Mouse (Mus musculus) stomach, postnatal 0 days (tissue): ENCODE data around the gene Med8. TPM values are rescaled to one million over a fixed set of nuclear protein-coding genes. Genes with fewer than 3 reads are reported as not detected.

Experiments
- ATAC-seq: fragments of 200-750 bp; cut with Nextera tagmentation; 2 replicates; pipeline ENCODE4 v1.8.0; 2017; ENCODE audit not compliant: low FRiP score, low TSS enrichment
- DNase-seq: peaks from one replicate; pipeline ENCODE4 v3.0.0-alpha.2; 2016; ENCODE audit warnings: low spot score
- H3K27ac ChIP-seq: fragments of 300-500 bp; sonication (generic); replicated peaks from 2 replicates; pipeline ENCODE4 v1.5.1; 2014; ENCODE audit warnings: mild to moderate bottlenecking, control low read depth
- H3K27me3 ChIP-seq: fragments of 300-500 bp; sonication (generic); 2 replicates; pipeline ENCODE4 v1.6.1; 2014; ENCODE audit warnings: low read length; ENCODE audit not compliant: control insufficient read depth, insufficient read depth
- H3K36me3 ChIP-seq: fragments of 300-500 bp; sonication (generic); 2 replicates; pipeline ENCODE4 v1.6.1; 2014; ENCODE audit warnings: low read length, mixed read lengths; ENCODE audit not compliant: control insufficient read depth, insufficient read depth
- H3K4me1 ChIP-seq: fragments of 300-500 bp; sonication (generic); replicated peaks from 2 replicates; pipeline ENCODE4 v1.6.1; 2014; ENCODE audit warnings: antibody characterized with exemption; ENCODE audit not compliant: control insufficient read depth, insufficient read depth
- H3K4me2 ChIP-seq: fragments of 300-500 bp; sonication (generic); replicated peaks from 2 replicates; pipeline ENCODE4 v1.6.1; 2014; ENCODE audit warnings: low read depth, mild to moderate bottlenecking, control low read depth, moderate library complexity
- H3K4me3 ChIP-seq: fragments of 300-500 bp; sonication (generic); 2 replicates; pipeline ENCODE4 v1.5.1; 2014; ENCODE audit warnings: low read depth, low read length, control low read depth
- H3K9ac ChIP-seq: fragments of 300-500 bp; sonication (generic); 2 replicates; pipeline ENCODE4 v1.6.1; 2014; ENCODE audit warnings: mild to moderate bottlenecking, low read length, control low read depth, mixed read lengths
- H3K9me3 ChIP-seq: fragments of 300-500 bp; sonication (generic); 2 replicates; pipeline ENCODE4 v1.6.1; 2016; ENCODE audit warnings: low read length; ENCODE audit not compliant: control insufficient read depth
- CTCF ChIP-seq: IDR thresholded peaks from 2 replicates; pipeline ENCODE4 v1.5.1; 2016; ENCODE audit warnings: antibody characterized with exemption, low read depth, mild to moderate bottlenecking, moderate library complexity
- EP300 ChIP-seq: optimal IDR thresholded peaks from 2 replicates; pipeline ENCODE3; 2016; ENCODE audit warnings: antibody characterized with exemption
- WGBS: fragments of 180-500 bp; shearing (Covaris S2); extraction: QIAGEN DNeasy Blood & Tissue Kit; methylation state at CpG from one replicate; pipeline ENCODE4 v1.1.7; 2014; 5-methylcytosine and 5-hydroxymethylcytosine counted together
- polyA plus RNA-seq: library from polyadenylated mRNA; unstranded; fragments of >200 nt; fragmentation: Nextera tagmentation; extraction: Ambion mirVana; gene quantifications from 2 replicates; pipeline ENCODE4 v1.2.1, GENCODE M21; 2015

Gene Med8
- polyA plus RNA-seq, 1 experiment from 2014 or later, result 86.7 TPM

DNA sequence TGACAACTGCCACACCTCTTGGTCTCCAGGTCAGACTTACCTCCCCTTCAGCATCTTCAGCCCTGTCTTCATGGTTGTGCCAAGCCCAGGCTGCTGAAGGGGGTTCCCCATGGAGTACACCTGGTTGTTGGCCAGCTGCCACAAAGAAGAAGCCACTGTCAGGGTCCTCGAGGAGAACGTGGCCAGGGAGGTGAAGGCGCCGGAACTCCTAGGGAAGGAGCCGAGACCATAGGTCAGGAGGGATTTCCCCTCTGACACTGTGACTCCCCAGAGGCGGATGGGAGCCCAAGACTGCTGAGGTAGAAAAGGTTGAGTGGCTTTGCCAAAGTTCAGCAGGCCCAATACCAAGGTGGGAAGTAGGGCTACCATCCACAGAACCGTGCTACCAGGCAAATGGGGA is 25.9 kb upstream of the Med8 start:
- H3K4me2 ChIP-seq, result no peak overlapping the region
- peaks cover 41% of the 10 kb centered on the region for H3K36me3 ChIP-seq
- no peaks in the 10 kb centered on the region for H3K4me1 ChIP-seq
- DNase-seq (no peak), ATAC-seq (no peak)
- no peaks in the 10 kb centered on the region for H3K27me3 ChIP-seq
- no peak for TF ChIP-seq CTCF
- TF ChIP-seq EP300, result no peak
- no peak overlapping the region for H3K4me3 ChIP-seq
- H3K27ac ChIP-seq, result no peak overlapping the region
- WGBS, result 95% methylated on average over 7 of the region's 7 CpGs
- no peak overlapping the region for H3K9ac ChIP-seq
- H3K9me3 ChIP-seq, result no peaks in the 10 kb centered on the region

DNA sequence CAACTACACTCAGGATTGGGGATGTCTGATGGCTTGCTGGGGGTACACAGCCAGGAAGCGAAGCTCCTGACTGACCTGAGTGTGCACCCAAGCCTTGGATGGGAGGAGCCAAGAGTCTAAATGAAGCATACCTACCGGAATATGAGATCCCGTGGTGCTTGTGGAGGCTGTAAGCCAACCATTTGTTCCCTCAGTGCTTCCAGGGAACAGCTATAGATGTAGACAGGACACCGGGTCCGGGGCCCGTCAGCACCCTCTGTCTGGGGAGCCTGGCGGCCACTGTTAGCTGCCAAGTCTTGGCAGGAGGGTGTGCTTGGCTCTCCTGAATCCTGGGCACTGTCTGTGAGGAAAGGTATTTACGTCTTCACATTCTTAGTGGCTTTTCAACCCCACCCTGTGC is 21.8 kb upstream of the Med8 start:
- 90% methylated on average over 8 of the region's 8 CpGs for WGBS
- Histone ChIP-seq H3K27ac (no peak overlapping the region), H3K4me1 (no peaks in the 10 kb centered on the region), H3K4me3 (no peak overlapping the region), H3K9me3 (no peaks in the 10 kb centered on the region), H3K9ac (no peak overlapping the region), H3K36me3 (peaks cover 46% of the 10 kb centered on the region), H3K27me3 (no peaks in the 10 kb centered on the region), H3K4me2 (no peak overlapping the region)
- TF ChIP-seq EP300 (no peak), CTCF (no peak)
- ATAC-seq (no peak), DNase-seq (no peak)

DNA sequence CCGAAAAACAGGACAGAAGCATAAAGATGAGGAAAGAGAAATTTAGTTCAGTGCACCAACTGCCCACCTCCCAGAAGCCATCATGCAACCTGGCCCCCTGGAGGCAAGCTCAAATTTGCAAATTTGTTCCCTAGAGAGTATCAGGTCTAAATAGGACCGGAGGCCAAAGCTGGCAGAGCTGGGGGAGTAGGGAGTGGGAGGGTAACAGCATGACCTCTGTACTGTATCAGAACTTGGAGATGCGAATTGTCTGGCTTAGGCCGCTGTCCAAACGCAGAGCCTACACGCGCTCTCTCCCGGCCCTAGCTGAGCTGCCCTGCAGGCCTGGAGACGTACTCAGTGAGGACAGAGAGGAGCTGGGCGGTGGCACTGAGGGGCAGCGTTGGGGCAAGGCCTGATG is 19.0 kb upstream of the Med8 start:
- H3K36me3 ChIP-seq, result peaks cover 47% of the 10 kb centered on the region
- TF ChIP-seq CTCF (no peak), EP300 (no peak)

DNA sequence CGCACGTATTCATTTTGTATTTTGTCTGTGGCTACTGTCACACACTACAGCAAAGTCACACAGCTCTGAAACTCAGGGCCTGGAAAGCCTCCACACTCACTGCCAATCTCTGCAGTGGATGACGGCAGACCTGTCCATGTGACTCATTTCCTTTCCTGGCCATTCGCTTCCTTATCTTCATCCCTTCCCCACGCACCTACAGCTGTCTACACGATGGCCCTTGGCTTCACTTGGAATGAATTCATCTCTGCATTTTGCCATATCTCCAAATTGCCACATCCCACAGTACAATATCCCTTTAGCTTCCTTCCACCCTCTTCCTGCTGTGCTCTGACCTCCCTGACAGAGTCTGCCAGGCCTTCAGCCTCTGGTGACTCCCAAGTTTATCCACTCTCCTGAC is 14.6 kb upstream of the Med8 start:
- TF ChIP-seq CTCF (no peak), EP300 (no peak)
- Histone ChIP-seq H3K4me1 (no peaks in the 10 kb centered on the region), H3K27me3 (no peaks in the 10 kb centered on the region), H3K9ac (no peak overlapping the region), H3K36me3 (peaks cover 32% of the 10 kb centered on the region), H3K9me3 (no peaks in the 10 kb centered on the region), H3K4me2 (no peak overlapping the region), H3K27ac (no peak overlapping the region), H3K4me3 (no peak overlapping the region)
- DNase-seq, result no peak
- WGBS, result 88% methylated on average over 6 of the region's 6 CpGs
- no peak for ATAC-seq

More for the DNA sequence above, 19.0 kb upstream of the Med8 start:
- Histone ChIP-seq H3K27me3 (no peaks in the 10 kb centered on the region), H3K27ac (no peak overlapping the region), H3K4me2 (no peak overlapping the region), H3K9ac (no peak overlapping the region), H3K9me3 (no peaks in the 10 kb centered on the region), H3K4me3 (no peak overlapping the region), H3K4me1 (no peaks in the 10 kb centered on the region)
- WGBS, result 93% methylated on average over 11 of the region's 11 CpGs
- ATAC-seq (no peak), DNase-seq (no peak)

DNA sequence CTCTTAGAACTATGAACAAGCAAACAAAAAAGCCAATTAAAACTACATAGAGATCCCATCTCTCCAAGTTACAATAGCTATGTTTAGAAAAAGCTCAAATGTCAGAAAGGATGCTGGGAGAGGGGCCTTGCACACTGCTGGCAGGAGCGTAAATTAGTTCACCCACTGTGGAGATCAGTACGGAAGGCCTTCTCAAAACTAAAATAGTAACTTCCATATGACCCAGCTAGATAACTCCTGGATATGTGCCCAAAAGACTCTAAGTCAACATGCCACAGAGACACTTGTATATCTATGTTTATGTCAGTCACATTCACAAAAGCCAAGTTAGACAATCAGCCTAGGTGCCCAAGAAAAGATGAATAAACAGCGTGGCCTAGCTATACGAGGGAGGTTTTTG is 13.8 kb upstream of the Med8 start:
- Histone ChIP-seq H3K9me3 (no peaks in the 10 kb centered on the region), H3K27ac (no peak overlapping the region), H3K4me2 (no peak overlapping the region), H3K4me1 (no peaks in the 10 kb centered on the region), H3K27me3 (no peaks in the 10 kb centered on the region), H3K9ac (no peak overlapping the region), H3K4me3 (no peak overlapping the region), H3K36me3 (peaks cover 29% of the 10 kb centered on the region)
- DNase-seq (no peak), ATAC-seq (no peak)
- 82% methylated on average over 4 of the region's 4 CpGs for WGBS
- TF ChIP-seq CTCF (no peak), EP300 (no peak)

DNA sequence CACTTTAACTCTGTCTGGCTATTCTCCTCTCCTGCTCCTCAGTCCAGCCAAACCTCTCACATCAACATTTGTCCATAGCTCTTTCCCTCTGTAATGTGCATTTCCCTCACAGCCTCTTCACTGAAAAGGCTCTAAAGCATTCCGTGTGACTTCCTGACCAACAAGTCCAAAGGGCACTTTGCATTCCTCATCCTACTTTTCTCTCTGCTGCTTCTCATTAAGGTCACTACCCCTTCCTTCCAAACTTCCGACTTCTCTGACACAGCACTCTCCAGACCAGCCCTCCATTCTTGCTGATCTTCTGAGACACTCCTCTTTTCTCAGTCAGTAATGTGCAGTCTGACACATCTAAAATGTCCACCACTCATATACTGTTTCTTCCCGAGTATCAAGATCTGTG is 12.7 kb upstream of the Med8 start:
- Histone ChIP-seq H3K4me3 (no peak overlapping the region), H3K27ac (no peak overlapping the region), H3K4me1 (no peaks in the 10 kb centered on the region), H3K9me3 (no peaks in the 10 kb centered on the region), H3K4me2 (no peak overlapping the region), H3K36me3 (peaks cover 21% of the 10 kb centered on the region), H3K27me3 (no peaks in the 10 kb centered on the region), H3K9ac (no peak overlapping the region)
- 68% methylated on average over 3 of the region's 3 CpGs for WGBS
- no peak for DNase-seq
- no peak for ATAC-seq
- TF ChIP-seq EP300 (no peak), CTCF (no peak)

DNA sequence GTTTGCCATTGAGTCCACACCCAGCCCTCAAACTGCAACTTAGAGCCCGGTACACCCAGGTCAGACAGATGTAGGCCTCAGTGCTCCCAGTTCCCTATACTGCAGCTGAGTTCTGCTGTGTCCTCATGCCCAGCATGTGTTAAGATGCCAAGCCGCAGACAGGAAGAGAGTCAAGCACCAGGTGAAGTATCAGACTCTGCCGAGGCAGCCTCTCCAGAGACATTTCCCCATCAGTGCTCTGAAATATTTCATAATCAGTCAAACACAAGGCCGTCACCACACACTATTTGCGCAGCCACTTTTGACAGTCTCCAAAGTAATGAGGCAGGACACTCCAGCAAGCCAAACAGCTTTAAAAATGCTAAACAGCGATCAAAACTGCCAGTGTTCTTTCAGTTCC is 10.7 kb upstream of the Med8 start:
- H3K27ac ChIP-seq, result no peak overlapping the region
- no peak for ATAC-seq

More for the DNA sequence above, 10.7 kb upstream of the Med8 start:
- 89% methylated on average over 6 of the region's 6 CpGs for WGBS
- DNase-seq, result no peak
- H3K4me1 ChIP-seq, result no peaks in the 10 kb centered on the region
- TF ChIP-seq EP300 (no peak), CTCF (no peak)
- no peaks in the 10 kb centered on the region for H3K27me3 ChIP-seq
- H3K9ac ChIP-seq, result no peak overlapping the region
- H3K36me3 ChIP-seq, result peaks cover 26% of the 10 kb centered on the region
- H3K4me3 ChIP-seq, result no peak overlapping the region
- no peak overlapping the region for H3K4me2 ChIP-seq
- H3K9me3 ChIP-seq, result no peaks in the 10 kb centered on the region
